Mouse (Mus musculus) 3134 (cell line): ENCODE results near the gene Spock1.

Source experiments
- DNase-seq: peaks from one replicate; pipeline ENCODE4 v3.0.0-alpha.2; 2011; ENCODE audit warnings: low spot score; ENCODE audit not compliant: insufficient read length; ENCODE audit errors: extremely low read depth

The Spock1 gene

DNA sequence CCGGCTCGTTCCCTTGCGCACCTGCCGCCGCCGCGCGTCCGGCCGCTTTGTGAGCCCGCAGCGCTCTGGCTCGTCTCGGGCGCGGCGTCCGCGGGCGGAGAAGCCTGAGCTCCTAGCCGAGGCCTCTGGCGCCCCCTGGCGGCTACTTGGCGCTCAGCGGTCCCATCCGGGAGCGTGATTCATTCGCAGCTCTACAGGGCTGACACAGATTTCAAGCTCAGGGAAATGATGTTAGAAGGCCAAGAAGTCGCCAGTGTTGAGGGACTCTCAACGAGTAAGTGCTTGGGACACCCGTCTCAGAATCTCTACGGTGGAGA is at the start of gene Spock1:
Spock1 (minus strand) TSS at position 67 of the 317 bp plus-strand sequence.
- DNase-seq, result no peak

DNA sequence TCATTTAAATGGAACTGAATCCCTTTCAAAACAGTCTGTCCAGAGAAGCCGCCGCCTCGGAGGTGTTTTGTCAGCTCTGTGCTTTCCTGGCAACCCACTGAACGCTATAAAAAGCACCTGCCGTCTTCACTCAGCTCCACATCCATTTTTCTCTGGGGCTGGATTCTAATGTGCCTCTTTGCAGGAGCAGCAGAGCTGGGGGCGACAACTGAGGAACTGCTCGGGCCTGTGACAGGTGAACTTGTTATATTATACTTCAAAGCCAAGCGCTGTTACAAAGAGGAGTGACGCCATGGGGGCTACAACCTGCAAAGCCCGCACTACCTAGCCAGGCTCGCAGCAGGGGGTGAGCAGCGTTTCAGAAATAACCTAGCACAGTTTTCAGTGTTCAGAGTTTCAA is 42.0 kb upstream of the Spock1 start:
- no peak for DNase-seq

DNA sequence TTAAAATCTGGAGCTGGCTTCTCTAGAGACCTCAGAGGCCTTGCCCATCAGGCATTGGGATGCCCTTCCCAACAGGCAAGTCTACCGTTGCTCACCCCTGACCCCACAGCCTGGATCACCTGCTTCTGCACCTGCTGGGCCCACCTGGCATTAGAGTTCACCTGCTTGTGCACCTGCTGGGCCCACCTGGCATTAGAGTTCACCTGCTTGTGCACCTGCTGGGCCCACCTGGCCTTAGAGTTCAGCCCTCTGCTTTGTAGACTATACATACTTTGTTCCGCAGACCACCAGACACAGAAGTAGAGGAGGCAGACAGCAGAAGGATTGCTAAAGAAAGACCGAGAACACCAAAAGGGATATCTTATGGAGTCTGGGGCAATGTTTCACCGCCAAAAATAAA is 41.4 kb upstream of the Spock1 start:
- DNase-seq, result no peak

GRCm38 (mm10) chr13:57945197-57945596 is 37.1 kb upstream of the Spock1 start:
- no peak for DNase-seq

- DNase-seq, result no peak
These were observed 36.3 kb upstream of the Spock1 start for GRCm38 (mm10) chr13:57944434-57944833.

DNA sequence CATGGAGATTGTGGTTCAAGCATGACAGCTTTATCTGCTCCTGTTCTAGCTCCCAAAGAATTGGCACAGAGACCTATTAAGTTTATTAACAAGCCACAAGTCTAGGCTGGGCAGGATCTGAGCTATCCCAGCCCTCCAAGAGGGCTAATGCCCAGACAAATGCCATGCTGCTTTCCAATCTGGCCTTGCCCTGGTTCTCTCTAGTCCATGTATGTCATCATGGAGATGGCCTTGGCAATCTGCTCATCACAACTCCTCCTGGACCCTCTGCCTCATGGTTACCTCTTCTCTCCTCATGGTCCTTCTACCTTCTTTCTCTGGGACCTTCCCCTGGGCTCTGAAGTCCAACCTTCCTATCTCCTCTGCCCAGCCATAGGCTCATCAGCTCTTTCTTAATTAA is 35.8 kb upstream of the Spock1 start:
- DNase-seq, result no peak

DNA sequence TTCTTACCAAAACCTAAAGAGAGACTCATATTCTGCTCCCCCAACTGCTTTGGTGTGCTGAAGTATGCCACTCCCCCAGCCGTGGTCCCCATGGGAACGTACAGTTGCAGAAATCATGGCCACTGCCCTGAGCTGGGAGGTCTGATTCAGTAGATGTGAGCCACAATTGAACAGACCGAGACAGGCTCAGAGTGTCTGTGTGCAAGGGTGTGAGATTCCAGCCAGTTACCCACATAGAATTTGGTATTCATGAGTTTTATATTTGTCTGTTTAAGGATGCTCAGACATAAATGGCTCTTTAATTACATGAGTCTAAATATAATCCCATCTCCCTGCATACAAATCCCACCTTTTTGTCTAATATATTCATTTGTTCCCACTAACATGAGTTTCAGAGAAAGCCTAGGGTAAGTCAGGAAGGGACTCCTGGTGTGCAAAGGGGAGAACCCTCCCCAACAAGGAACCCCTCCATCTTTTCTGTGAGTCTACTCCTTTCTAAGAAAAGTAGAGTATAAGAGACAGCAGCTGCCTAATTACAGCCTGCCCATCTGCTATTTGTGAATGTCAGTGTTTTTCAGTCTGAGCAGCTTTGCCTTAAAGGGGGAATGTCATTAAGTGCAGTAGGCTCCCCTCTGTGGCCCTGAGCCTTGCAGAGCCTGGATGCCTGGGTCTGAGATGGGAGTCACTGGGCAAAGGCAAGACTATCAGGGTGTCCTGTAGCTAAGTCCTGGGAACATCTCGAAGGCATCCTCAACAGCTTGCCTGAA is 29.5 kb upstream of the Spock1 start:
- no peak for DNase-seq

- DNase-seq, result no peak
These were observed 23.9 kb upstream of the Spock1 start for GRCm38 (mm10) chr13:57931998-57932397.

GRCm38 (mm10) chr13:57931376-57931775 is 23.2 kb upstream of the Spock1 start:
- DNase-seq, result no peak

DNA sequence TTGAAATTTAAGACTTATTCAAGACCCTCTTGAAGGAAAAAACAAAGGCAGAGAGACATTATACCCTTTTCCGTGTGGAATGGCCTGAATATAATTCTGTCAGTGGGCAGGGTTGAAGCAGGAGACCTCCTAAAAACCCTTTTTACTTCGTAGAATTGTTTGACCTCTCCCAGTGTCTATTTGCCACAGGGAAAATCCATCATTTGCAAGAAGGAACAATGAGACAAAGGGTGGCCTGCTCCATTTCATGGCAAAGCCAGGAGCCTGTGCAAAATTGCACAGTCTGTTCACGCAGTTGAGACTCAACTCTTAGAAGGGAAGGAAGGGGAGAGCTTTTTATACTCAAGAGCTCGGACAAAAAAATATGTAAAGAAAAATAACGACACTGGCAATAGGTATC is 22.6 kb upstream of the Spock1 start:
- DNase-seq, result no peak

GRCm38 (mm10) chr13:57930283-57930682 is 22.2 kb upstream of the Spock1 start:
- DNase-seq, result no peak

- DNase-seq, result no peak
These were observed 11.8 kb upstream of the Spock1 start for GRCm38 (mm10) chr13:57919947-57920346.

DNA sequence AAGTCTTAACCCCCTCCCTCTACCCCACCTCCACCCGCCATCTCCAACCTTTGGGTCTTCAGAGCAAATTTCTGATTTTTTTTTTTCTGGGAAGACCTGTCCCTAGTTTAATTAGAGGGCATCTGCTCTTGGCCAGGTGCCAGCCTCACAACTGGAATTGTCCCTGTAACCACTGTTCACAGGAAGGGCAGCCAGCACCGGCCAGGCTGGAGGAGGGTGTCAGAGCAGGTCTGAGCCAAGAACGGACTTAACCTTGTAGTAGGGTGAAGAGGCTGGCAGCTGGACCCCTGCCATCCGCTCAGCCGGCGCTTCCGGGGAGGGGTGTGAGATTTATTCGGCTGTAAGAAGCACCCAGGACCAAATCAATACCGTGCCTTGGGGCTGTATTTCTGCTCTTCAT is 3.0 kb upstream of the Spock1 start:
- DNase-seq, result no peak

GRCm38 (mm10) chr13:57907428-57908265 is 485 bp downstream of the Spock1 start:
- no peak for DNase-seq

DNA sequence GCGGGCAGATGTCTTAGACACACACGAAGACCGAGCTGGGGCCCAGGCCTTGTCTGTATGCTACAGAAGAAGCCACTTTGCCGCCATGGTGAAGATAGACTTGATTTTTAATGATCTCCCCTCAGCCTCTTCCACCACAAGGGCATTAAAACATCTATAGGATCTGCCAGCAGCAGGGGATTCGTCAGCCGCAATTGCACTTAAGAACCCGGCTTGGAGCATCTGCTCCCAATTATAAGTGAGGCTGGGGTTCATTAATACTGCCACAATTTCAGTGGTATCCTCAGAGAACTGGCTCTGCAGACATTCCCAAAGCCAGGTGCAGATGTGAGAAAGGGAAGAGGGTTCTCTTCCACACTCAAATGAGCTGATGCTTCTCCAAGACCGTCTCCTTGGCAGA is 13.5 kb downstream of the Spock1 start:
- no peak for DNase-seq

GRCm38 (mm10) chr13:57889708-57890107 is 18.4 kb downstream of the Spock1 start:
- DNase-seq, result no peak

DNA sequence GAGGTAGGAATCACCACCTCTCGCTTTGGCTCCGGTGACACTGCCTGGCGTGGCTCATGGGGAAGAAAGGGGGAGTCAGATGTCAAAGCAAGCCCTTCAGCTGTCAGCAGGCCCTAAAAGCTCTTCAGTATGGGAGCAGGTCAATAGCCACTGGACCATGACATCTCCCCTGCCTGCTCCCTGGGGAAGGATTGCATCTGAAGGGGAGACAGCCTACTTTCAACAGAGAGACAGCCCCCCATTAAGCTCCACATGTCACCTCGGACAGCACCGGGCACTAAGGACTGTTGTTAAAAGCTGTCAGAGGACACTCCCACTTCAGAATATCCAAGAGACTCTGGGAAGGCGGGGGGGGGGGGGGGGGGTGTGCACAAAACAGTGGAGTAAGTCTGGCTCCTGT is 19.1 kb downstream of the Spock1 start:
- DNase-seq, result no peak

- DNase-seq, result no peak
These were observed 28.3 kb downstream of the Spock1 start for GRCm38 (mm10) chr13:57879817-57880216.

- no peak for DNase-seq
These were observed 29.3 kb downstream of the Spock1 start for GRCm38 (mm10) chr13:57878797-57879196.

DNA sequence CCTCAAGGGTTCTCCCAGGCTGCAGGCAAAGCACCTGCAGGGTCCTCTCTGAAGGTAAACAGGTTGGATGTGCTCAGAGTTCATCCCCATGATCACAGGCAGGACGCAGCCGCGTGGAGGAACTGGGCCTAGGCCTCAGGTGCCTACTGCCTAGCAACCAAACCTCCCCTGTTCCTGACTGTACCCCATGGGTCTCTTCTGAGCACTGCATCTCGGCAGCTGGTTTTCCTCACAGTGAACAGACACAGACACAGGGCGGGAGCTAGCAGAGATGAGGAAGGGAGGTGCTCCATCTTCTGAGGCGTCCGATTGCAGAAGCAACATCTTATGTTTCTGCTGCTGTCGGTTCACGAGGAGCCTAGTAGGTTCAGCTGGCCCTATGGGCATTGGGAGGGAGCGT is 30.4 kb downstream of the Spock1 start:
- no peak for DNase-seq

- DNase-seq, result no peak
These were observed 31.2 kb downstream of the Spock1 start for GRCm38 (mm10) chr13:57876966-57877365.

DNA sequence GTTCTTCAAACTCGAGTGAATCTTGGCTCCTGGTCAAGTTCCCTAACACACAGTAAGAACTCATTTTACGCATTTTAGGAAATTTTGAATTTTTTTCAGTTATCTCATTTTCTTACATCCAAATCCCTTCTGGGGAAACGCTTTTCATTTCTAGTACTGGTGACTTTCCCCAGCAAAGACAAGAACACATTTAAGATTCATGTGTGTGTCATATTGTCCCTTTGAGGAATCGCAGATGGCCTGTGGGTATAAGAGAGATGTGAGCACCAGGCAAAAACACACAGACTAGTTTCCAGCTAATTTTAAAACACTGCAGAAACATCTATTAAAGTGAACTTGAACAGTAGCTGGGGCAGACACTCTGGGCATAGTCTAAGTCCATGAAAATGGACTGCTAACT is 38.1 kb downstream of the Spock1 start:
- DNase-seq, result no peak
